ENCODE assay signal across 19 mouse cellular contexts in the genomic region with DNA sequence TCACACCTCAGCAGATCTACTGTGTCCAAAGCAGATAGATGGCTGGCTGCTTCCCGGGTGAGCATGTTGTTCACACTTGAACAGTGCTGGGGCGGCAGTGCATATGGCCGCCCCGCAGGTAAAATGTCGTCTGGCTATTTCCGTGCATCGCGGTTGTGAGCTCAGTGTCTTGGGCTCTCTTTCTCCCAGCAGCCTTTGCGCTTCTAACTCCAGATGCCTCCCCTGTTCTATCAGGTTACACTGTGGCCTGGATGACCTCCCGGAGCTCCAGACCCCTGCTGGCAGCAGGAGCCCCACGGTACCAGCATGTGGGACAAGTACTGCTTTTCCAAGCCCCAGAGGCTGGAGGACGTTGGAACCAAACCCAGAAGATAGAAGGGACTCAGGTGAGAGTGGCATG. TPM values are rescaled to one million over a fixed set of nuclear protein-coding genes. Genes with fewer than 3 reads are reported as not detected.
DNase-seq lines count a peak whose midpoint lies in the region; ATAC-seq lines count a peak whose summit lies in the region.
"Had no signal": no experiment of that assay in that cellular context is flagged by ENCODE, and none has a peak within 500 bp of the region (broad histone marks: within the 10 kb centered on the region; RNA-seq: fewer than 3 reads in every experiment).

No protein-coding gene starts in this region.

- no peak overlapping the region for H3K4me3 ChIP-seq in hindbrain, embryonic 13.5 days
- H3K4me3 ChIP-seq in hindbrain, embryonic 11.5 days (ENCODE audit: low read depth, low read length) = no peak overlapping the region
- peak overlapping the region; percentile 3; the same call in 1 of the 2 replicates for H3K4me3 ChIP-seq in limb, embryonic 10.5 days
- H3K4me3 ChIP-seq: heart, embryonic 13.5 days; intestine, embryonic 15.5 days had no signal

- H3K9ac ChIP-seq in hindbrain, embryonic 13.5 days = 0 out of 2 replicates have a peak overlapping the region, but pooled peaks have one; percentile 24
- H3K9ac ChIP-seq in hindbrain, embryonic 11.5 days (ENCODE audit: low read depth, low read length) = no peak overlapping the region
- H3K9ac ChIP-seq: heart, embryonic 13.5 days; hindbrain, embryonic 14.5 days; intestine, embryonic 15.5 days had no signal

- no peaks in the 10 kb centered on the region for H3K4me1 ChIP-seq in hindbrain, embryonic 13.5 days (replicated peaks)
- no peaks in the 10 kb centered on the region for H3K4me1 ChIP-seq in hindbrain, embryonic 11.5 days (replicated peaks; ENCODE audit: control insufficient read depth, insufficient read depth, low read length)
- peaks cover 7% of the 10 kb centered on the region for H3K4me1 ChIP-seq in limb, embryonic 10.5 days
- H3K4me1 ChIP-seq: heart, embryonic 13.5 days; intestine, embryonic 15.5 days had no signal

- DNase-seq in hindbrain, embryonic 11.5 days (ENCODE audit: low spot score) = no peak
- DNase-seq in ES-CJ7 (ENCODE audit: low read depth, low spot score) (peak; percentile 67), ZHBTc4 (ENCODE audit: low read depth, low spot score) (peak; percentile 75)
- no peak for DNase-seq in limb, embryonic 10.5 days (ENCODE audit: low spot score)
- DNase-seq in kidney, adult 11 months = no peak
- DNase-seq in urinary bladder, postnatal 10 days (ENCODE audit: low spot score) = no peak
- no peak for DNase-seq in kidney, adult 8-10 months
- DNase-seq: adrenal gland, postnatal 10 days; cerebellum, adult 18-20 months; cerebellum, adult 9-11 months; gastrocnemius, postnatal 14 days; heart, postnatal 4 days; kidney, adult 2 months had no signal

- H3K4me2 ChIP-seq in hindbrain, embryonic 13.5 days = no peak overlapping the region
- no peak overlapping the region for H3K4me2 ChIP-seq in hindbrain, embryonic 11.5 days (replicated peaks; ENCODE audit: low read depth, low read length)
- H3K4me2 ChIP-seq: heart, embryonic 13.5 days; hindbrain, embryonic 14.5 days; intestine, embryonic 15.5 days had no signal

- no peaks in the 10 kb centered on the region for H3K36me3 ChIP-seq in hindbrain, embryonic 13.5 days
- no peaks in the 10 kb centered on the region for H3K36me3 ChIP-seq in hindbrain, embryonic 11.5 days (ENCODE audit: control insufficient read depth, insufficient read depth, low read length)
- no peaks in the 10 kb centered on the region; the same call in 1 of the 2 replicates for H3K36me3 ChIP-seq in limb, embryonic 10.5 days
- H3K36me3 ChIP-seq: heart, embryonic 13.5 days; intestine, embryonic 15.5 days had no signal

- H3K9me3 ChIP-seq in hindbrain, embryonic 13.5 days = no peaks in the 10 kb centered on the region
- H3K9me3 ChIP-seq in hindbrain, embryonic 11.5 days (ENCODE audit: control insufficient read depth, low read length) = no peaks in the 10 kb centered on the region
- H3K9me3 ChIP-seq in limb, embryonic 10.5 days (replicated peaks) = no peaks in the 10 kb centered on the region
- H3K9me3 ChIP-seq: heart, embryonic 13.5 days; intestine, embryonic 15.5 days had no signal

- WGBS in hindbrain, embryonic 13.5 days = 73% methylated on average over 12 of the region's 12 CpGs
- WGBS in hindbrain, embryonic 11.5 days = 73% methylated on average over 12 of the region's 12 CpGs
- WGBS in limb, embryonic 10.5 days = 72% methylated on average over 12 of the region's 12 CpGs

- no peak overlapping the region for H3K27ac ChIP-seq in hindbrain, embryonic 13.5 days
- no peak overlapping the region for H3K27ac ChIP-seq in hindbrain, embryonic 11.5 days (ENCODE audit: low read depth, low read length)
- no peak overlapping the region for H3K27ac ChIP-seq in limb, embryonic 10.5 days
- H3K27ac ChIP-seq: heart, embryonic 13.5 days; hindbrain, embryonic 14.5 days; intestine, embryonic 15.5 days had no signal

- no peak for ATAC-seq in hindbrain, embryonic 13.5 days (ENCODE audit: low FRiP score)
- ATAC-seq in hindbrain, embryonic 11.5 days (ENCODE audit: low FRiP score) = no peak
- ATAC-seq: forebrain, embryonic 16.5 days; intestine, embryonic 15.5 days had no signal

- no peaks in the 10 kb centered on the region for H3K27me3 ChIP-seq in hindbrain, embryonic 13.5 days
- H3K27me3 ChIP-seq in hindbrain, embryonic 11.5 days (ENCODE audit: control insufficient read depth, insufficient read depth, low read length) = no peaks in the 10 kb centered on the region
- H3K27me3 ChIP-seq in limb, embryonic 10.5 days (ENCODE audit: low read depth, poor library complexity, severe bottlenecking) = no peaks in the 10 kb centered on the region
- H3K27me3 ChIP-seq: CH12.LX; intestine, embryonic 15.5 days had no signal

RNA-seq across cellular contexts. Expression of gene Itgal, which starts 13.9 kb away (rescaled TPM):
- 0.32 and 0.38 TPM in 2 replicates for polyA plus RNA-seq in hindbrain, embryonic 13.5 days (2015; fragmentation: Nextera tagmentation; extraction: Ambion mirVana)
- polyA plus RNA-seq in hindbrain, embryonic 11.5 days (2014; fragmentation: Nextera tagmentation; extraction: Ambion mirVana) = 0.54 and 0.56 TPM in 2 replicates
- polyA plus RNA-seq in limb, embryonic 10.5 days (2016; fragmentation: Nextera tagmentation; extraction: Ambion mirVana) = 0.46 and 0.69 TPM in 2 replicates

RNA-seq across cellular contexts. Expression of gene Zfp768, which starts 35.4 kb away (rescaled TPM):
- 17.1 and 17.3 TPM in 2 replicates for polyA plus RNA-seq in hindbrain, embryonic 13.5 days (2015; fragmentation: Nextera tagmentation; extraction: Ambion mirVana)
- polyA plus RNA-seq in hindbrain, embryonic 11.5 days (2014; fragmentation: Nextera tagmentation; extraction: Ambion mirVana) = 5.1 and 5.7 TPM in 2 replicates
- 23.1 and 23.8 TPM in 2 replicates for polyA plus RNA-seq in limb, embryonic 10.5 days (2016; fragmentation: Nextera tagmentation; extraction: Ambion mirVana)

RNA-seq across cellular contexts. Expression of gene Sephs2, which starts 36.1 kb away (rescaled TPM):
- polyA plus RNA-seq in hindbrain, embryonic 13.5 days (2015; fragmentation: Nextera tagmentation; extraction: Ambion mirVana) = 59.7 and 60.7 TPM in 2 replicates
- 80.8 and 86.6 TPM in 2 replicates for polyA plus RNA-seq in hindbrain, embryonic 11.5 days (2014; fragmentation: Nextera tagmentation; extraction: Ambion mirVana)
- 89.7 and 93.9 TPM in 2 replicates for polyA plus RNA-seq in limb, embryonic 10.5 days (2016; fragmentation: Nextera tagmentation; extraction: Ambion mirVana)

RNA-seq across cellular contexts. Expression of gene Dctpp1, which starts 49.4 kb away (rescaled TPM):
- polyA plus RNA-seq in hindbrain, embryonic 13.5 days (2015; fragmentation: Nextera tagmentation; extraction: Ambion mirVana) = 121 and 124 TPM in 2 replicates
- 193 and 214 TPM in 2 replicates for polyA plus RNA-seq in hindbrain, embryonic 11.5 days (2014; fragmentation: Nextera tagmentation; extraction: Ambion mirVana)
- polyA plus RNA-seq in limb, embryonic 10.5 days (2016; fragmentation: Nextera tagmentation; extraction: Ambion mirVana) = 340 and 453 TPM in 2 replicates

Comparison
In these comparisons a context has a peak if more than half of its experiments do, and no peak if none do; other contexts are left out.
1. DNase-seq: peak in ES-CJ7 (single experiment) and ZHBTc4 (single experiment); none in hindbrain, embryonic 11.5 days (single experiment), limb, embryonic 10.5 days (single experiment), kidney, adult 11 months (single experiment), urinary bladder, postnatal 10 days (single experiment) and kidney, adult 8-10 months (0 of 2).